Mouse (Mus musculus) E14TG2a.4 (cell line): ENCODE results near the gene Ppp1r37.

Experiments used
- CTCF ChIP-seq: conservative IDR thresholded peaks from 2 replicates; pipeline ENCODE4 v1.5.1; 2014; ENCODE audit warnings: low read length
- NANOG ChIP-seq: IDR thresholded peaks from 2 replicates; pipeline ENCODE4 v1.6.1; 2014; ENCODE audit warnings: borderline replicate concordance, low read length, mixed read lengths
- POU5F1 ChIP-seq: IDR thresholded peaks from 2 replicates; pipeline ENCODE4 v1.6.1; 2014; ENCODE audit warnings: low read length, borderline replicate concordance

GRCm38 (mm10) chr7:19577877-19578414 is 15.1 kb upstream of the Ppp1r37 start:
- TF ChIP-seq CTCF (no peak), POU5F1 (no peak), NANOG (no peak)
